Mouse (Mus musculus) lung, adult 2 months (tissue): ENCODE measurements around the gene Pla2g4b.

Experiments used
- CTCF ChIP-seq: fragments of 200-500 bp; IDR thresholded peaks from 2 replicates; pipeline ENCODE4 v1.5.1; 2011; ENCODE audit warnings: mild to moderate bottlenecking, low read length, control low read depth; ENCODE audit not compliant: insufficient read depth
- POLR2A ChIP-seq: fragments of 200-500 bp; IDR thresholded peaks from 2 replicates; pipeline ENCODE4 v1.6.1; 2011; ENCODE audit warnings: low read depth, mild to moderate bottlenecking, control low read depth, low read length, borderline replicate concordance; ENCODE audit errors: extremely low read depth

DNA sequence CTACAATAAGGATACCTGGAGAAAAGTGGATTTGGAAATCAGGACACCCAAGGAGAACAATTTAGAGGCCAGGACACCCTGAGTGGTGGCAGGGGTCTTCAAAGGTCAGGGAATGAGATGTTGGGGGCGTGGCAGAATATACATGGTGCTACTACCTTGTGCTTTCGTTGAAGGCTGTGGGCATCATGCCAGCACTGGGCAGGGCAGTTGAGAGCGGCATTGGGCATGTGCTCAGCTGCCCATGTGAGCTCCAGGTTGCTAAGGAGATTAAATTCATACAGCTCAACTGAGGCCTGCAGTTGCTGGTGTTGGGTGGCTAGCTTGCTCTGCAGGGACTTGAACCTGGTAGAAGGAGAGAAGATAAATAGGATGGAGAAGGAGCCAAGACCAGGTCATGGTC lies 33.0 kb downstream of the Pla2g4b start:
- TF ChIP-seq CTCF, result no peak
- TF ChIP-seq POLR2A, result no peak
